Mouse (Mus musculus) cortical plate, adult 2 months (tissue): ENCODE results near the gene Idh3g.

ENCODE experiments used
- CTCF ChIP-seq: fragments of 200-500 bp; IDR thresholded peaks from 2 replicates; pipeline ENCODE4 v1.5.1; 2011; ENCODE audit warnings: mild to moderate bottlenecking, control low read depth, low read length; ENCODE audit not compliant: insufficient read depth; ENCODE audit errors: extremely low read depth
- POLR2A ChIP-seq: fragments of 200-500 bp; IDR thresholded peaks from 2 replicates; pipeline ENCODE4 v1.6.1; 2011; ENCODE audit warnings: mild to moderate bottlenecking, low read length, control low read depth; ENCODE audit not compliant: insufficient read depth; ENCODE audit errors: extremely low read depth

GRCm38 (mm10) chrX:73824185-73825151 is 37.8 kb upstream of the Idh3g start, which contains the start of gene Pdzd4:
- no peak for TF ChIP-seq CTCF
- TF ChIP-seq POLR2A, result no peak
